Mouse (Mus musculus): ENCODE data around the gene Dzip1l.

The Dzip1l gene

DNA sequence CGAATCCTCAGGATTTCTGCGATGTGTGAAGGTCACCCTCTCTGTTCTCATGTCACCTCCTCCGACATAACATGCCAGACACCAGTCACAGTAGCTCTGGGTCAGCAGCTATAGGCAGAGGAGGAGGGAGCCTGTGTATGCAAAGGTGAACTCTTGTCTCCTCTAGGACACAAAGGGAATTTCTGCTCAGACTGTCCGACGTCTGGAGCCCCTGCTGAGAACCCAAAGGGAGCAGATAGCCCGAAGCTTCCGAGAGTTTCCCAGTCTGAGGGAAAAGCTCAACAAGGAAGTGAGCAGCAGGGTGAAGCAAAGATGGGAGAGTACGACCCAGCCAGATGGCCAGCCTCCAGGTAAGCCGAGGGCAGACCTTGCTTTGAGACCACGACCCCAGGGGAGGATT is 31.5 kb downstream of the Dzip1l start:
- DNase-seq (ENCODE audit: low spot score in 2 of 2) = no peak

DNA sequence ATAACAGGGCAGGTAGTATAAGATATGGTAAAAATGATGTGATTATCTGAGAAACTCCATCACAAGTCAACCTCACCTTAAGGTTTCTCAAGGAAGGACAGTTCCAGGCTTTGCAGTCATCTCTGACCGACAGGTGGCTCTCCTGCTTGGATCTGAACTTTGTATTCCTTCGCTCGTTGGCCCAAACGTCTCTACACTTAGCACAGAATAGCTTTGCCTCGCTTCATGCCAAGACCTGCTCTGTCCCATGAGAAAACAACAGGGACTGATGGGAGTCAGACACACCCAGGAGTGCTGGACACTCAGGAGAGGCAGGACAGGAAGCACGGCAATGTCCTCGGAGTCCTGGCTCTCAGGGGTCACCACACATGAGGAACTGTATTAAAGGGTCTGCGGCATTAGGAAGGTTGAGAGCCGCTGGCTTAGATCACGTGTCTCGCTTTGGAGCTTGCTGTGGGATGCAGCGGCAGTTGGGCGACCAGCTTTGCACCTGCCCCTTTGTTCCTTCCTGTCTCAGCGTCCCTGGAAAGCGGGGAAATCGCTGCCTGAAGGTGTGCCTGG is 32.4 kb downstream of the Dzip1l start:
- no peak for DNase-seq (ENCODE audit: low spot score in 2 of 2)

- peak; percentile 23 to 39 for DNase-seq (ENCODE audit: low spot score in 2 of 2)
Measured at GRCm38 (mm10) chr9:99662406-99662805, 33.1 kb downstream of the Dzip1l start.

DNA sequence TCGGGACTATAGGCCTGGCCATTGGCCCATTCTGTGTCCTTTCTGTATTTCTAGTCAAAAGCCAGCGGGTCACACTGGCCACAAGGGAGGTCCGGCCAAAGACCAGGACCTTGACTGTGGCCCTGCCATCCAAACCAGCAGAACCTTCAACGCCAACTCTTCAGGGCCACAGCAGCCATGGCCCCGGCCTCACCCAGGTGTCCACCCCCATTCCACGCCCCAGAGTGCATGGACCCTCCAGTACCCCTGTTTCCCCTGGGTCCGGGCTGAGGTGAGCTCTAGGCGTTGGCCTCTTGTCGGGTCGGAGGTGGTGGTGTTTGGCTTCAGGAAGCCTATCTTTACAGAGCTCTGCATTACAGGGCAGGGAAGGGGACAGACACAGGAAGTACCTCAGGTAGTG is 33.6 kb downstream of the Dzip1l start:
- DNase-seq (ENCODE audit: low spot score in 2 of 2) = peak in 1 of 2 experiments; percentile 4

DNA sequence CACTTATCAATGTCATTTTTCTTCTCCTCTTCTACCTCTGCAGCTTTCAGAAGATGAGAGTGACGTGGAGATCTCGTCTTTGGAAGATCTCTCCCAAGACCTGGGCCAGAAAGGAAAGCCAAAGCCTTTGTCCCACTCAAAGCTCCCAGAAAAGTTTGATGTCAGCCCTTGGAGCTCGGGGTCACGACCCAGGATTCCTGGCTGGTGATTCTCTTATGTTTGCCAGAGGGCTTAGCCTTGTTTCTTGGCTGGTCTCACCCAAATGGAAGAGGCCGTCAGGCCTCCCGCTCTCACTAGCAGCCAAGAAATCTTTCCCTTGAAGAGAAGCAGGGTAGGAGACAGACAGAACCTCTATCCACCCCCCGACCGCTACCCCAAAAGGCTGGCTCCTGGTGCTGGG is 38.3 kb downstream of the Dzip1l start:
- DNase-seq (ENCODE audit: low spot score in 2 of 2) = peak; percentile 58 to 70

- DNase-seq (ENCODE audit: low spot score in 2 of 2) = no peak
Measured at GRCm38 (mm10) chr9:99671603-99672002, 42.3 kb downstream of the Dzip1l start.

DNA sequence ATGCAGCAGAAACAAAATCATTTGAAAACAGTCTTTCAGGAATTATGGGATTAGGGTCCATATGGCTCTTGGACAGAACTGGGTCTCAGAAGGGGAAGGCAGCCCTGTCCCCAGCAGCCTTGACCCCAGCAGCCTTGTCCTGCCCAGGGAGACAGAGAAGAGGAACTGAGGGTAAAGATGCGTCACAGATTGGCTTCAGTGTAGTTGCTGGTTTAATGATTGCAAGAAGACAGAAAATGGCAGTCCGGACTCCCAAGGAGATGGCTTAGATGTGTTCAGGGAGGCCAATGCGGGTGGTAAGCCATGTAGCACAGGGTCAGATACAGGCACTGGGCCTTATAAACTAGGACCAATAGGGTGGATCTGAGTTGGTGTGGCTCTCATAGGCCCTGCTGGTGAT is 46.4 kb downstream of the Dzip1l start:
- no peak for DNase-seq (ENCODE audit: low spot score in 2 of 2)

GRCm38 (mm10) chr9:99681980-99682570 is 52.8 kb downstream of the Dzip1l start:
- DNase-seq (ENCODE audit: low spot score in 2 of 2) = no peak

- no peak for DNase-seq (ENCODE audit: low spot score in 2 of 2)
Measured at GRCm38 (mm10) chr9:99685061-99685521, 55.8 kb downstream of the Dzip1l start.

DNA sequence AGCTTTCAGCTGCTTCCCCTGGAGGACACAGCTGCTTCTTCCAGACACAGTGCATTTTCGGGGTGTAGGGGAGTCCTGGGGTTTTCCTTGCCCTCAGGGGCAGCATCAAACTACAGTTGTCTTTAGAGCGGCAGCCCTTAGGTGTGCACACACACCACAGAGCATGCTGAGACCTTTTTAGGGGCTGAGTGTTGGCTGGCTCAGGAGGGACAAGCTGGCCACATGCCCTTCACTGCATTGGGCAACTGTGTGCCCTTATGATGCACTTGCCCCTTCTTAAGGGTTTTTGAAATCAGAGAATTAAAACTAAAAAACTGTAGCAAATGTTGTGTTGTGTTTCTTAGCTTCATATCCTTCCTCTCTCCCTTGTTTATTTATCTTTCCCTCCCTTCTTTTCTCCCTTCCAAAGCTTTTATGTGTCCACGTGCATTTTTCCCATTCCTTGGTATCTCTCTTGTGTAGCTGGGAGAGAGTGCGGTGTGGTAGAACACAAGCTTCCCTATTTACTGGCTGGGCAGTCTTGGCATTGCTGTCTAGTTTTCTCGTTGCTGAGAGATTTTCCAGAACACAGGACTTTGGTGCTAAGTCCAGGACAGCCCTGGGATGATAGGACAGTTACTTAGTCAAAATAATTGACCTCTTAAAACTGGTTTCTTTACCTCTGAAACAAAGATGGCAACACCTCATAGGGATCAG is 56.4 kb downstream of the Dzip1l start:
- DNase-seq (ENCODE audit: low spot score in 2 of 2) = no peak

DNA sequence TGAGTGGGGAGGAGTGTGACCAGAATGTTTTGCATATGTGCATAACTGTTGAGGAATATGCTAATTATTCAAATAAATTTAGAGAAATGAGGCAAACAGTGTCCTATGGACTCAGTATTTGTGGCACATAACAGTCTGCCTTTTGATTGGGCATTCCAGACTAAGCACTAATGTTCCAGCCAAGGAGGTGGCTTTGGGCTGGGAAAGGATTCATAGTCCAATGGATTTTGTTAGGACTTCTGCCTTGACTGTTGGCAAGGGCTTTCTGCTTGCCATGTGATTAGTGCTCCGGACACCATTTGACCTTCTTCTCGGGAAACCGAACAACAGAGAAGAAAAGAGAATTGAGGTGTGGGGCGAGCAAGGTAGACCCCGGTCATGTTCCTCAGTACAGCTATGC is 60.5 kb downstream of the Dzip1l start:
- no peak for DNase-seq (ENCODE audit: low spot score in 2 of 2)

DNA sequence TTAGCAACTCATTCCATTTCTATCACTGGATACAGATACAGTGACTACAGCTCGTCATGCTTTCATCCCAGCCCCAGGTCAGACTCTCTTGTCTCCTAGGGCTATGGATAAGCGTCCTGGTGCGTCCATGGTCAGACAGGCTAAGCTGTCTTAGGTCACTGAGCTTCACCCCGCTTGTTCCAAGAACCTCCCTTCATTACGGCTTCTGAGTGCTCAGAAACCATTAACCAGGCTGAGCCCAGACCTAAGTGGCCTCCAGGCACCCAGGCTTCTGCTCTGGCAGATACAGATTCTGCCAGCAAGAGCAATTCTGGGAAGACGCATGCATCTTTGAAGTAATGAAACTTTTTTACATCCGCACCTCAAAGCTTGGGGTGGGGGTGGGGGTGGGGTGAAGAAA is 61.1 kb downstream of the Dzip1l start:
- DNase-seq (ENCODE audit: low spot score in 2 of 2) = no peak

DNA sequence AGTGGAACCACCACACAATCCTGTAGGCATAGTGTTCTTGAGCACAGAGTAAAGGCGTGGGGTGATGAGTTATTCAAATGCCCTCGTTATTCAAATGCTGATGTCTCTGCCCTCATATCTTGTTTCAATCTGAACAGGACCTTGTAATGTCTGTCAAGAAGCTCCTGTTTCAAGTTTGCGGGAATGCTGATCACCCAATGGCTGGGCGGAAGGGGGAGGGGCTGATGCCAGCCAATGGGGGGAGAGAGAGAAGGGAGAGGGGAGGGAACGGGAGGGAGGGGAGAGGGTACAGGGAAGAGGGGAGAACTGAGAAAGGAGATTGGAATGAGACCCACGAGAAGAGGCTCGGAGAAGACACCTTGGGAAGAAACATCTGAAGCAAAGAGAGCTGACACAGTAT is 65.7 kb downstream of the Dzip1l start:
- no peak for DNase-seq (ENCODE audit: low spot score in 2 of 2)

DNA sequence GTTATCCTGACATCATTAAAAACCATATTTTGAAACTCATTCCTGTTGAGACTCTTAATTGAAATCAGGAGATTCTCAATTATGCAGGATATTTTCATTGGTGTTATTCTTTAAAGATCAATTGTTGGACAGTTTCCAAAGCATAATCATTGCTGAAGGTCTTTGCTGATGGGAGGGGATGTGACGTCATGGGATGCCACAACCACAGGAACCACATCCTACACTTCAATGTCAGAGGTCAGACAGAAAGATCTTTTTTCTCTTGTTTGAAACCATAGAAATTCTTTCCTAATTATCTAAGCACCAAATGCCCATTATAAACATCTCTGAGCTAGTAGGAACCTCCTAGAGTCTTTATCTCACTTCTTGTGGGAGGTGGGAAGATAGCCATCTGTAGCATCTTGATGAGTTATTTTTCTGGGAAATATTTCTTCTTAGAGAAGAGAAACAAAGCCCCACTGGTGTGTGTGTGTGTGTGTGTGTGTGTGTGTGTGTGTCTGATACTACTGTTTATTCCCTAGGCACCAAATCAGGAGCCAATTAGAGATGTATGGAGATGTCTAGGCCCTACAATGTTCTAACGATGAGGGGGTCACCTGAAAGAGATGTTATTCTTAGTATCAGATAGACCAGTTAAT is 70.6 kb downstream of the Dzip1l start:
- DNase-seq (ENCODE audit: low spot score in 2 of 2) = no peak

- no peak for DNase-seq (ENCODE audit: low spot score in 2 of 2)
Measured at GRCm38 (mm10) chr9:99701187-99701586, 71.9 kb downstream of the Dzip1l start.

DNA sequence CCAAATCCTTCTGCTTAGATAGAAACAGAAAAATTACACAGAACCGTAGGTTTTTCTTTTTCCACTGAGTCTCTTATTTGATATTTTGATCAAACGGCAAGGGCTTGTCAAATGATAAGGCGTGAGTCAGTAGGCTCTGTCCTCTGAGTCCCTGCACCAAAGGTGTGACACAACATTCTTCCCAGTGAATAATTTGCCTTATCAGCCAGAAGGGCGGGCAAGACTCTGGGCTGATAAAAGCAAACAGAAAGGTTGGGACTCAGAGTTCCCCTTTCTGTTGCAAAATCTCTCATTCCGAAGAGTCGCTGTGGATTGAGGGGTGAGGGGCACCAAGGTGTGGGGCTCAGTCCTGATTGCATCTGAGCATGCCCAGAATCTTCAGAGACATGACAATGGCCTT is 72.9 kb downstream of the Dzip1l start:
- DNase-seq (ENCODE audit: low spot score in 2 of 2) = no peak

GRCm38 (mm10) chr9:99703711-99704110 is 74.4 kb downstream of the Dzip1l start:
- no peak for DNase-seq (ENCODE audit: low spot score in 2 of 2)

DNA sequence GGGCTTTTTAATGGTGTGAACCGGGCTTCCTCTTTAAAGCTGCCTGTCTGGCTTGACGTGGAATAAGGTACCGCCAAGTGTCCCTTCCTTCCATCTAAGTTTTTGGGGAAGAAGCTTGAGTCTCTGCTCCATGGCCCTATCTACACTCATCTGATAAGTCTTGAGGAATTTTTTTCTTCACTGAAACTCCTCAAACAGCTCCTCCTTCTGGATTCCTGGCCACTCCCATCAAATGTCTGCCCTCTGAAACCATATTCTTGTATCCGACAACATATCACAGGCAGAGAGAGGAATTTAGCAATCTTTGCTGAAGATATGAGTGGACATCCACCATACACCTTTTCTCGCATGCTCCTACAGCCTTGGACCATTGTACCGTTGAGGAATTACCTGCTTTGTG is 77.0 kb downstream of the Dzip1l start:
- DNase-seq (ENCODE audit: low spot score in 2 of 2) = no peak

GRCm38 (mm10) chr9:99707425-99708126 is 78.3 kb downstream of the Dzip1l start:
- DNase-seq (ENCODE audit: low spot score in 2 of 2) = no peak

- DNase-seq (ENCODE audit: low spot score in 2 of 2) = no peak
Measured at GRCm38 (mm10) chr9:99709588-99710248, 80.4 kb downstream of the Dzip1l start.

- no peak for DNase-seq (ENCODE audit: low spot score in 2 of 2)
Measured at GRCm38 (mm10) chr9:99710297-99710696, 81.0 kb downstream of the Dzip1l start.

GRCm38 (mm10) chr9:99717134-99717533 is 87.8 kb downstream of the Dzip1l start, which contains the start of gene Cldn18:
TSS of gene Cldn18 (minus strand) at chr9:99717267.
- no peak for DNase-seq (ENCODE audit: low spot score in 2 of 2)
